Mouse (Mus musculus) thymus, adult 2 months (tissue): ENCODE measurements around the gene Tacc2.

Experiments
- CTCF ChIP-seq: fragments of 200-500 bp; IDR thresholded peaks from 2 replicates; pipeline ENCODE4 v1.5.1; 2012; ENCODE audit warnings: mild to moderate bottlenecking, control low read depth, low read length, moderate library complexity, borderline replicate concordance; ENCODE audit not compliant: control insufficient read depth, poor library complexity, insufficient read depth; ENCODE audit errors: extremely low read depth
- POLR2A ChIP-seq: fragments of 200-500 bp; IDR thresholded peaks from 2 replicates; pipeline ENCODE4 v1.6.1; 2012; ENCODE audit warnings: mild to moderate bottlenecking, low read length, control low read depth, moderate library complexity; ENCODE audit not compliant: control insufficient read depth, poor library complexity, insufficient read depth; ENCODE audit errors: extremely low read depth

- TF ChIP-seq CTCF: no peak
- no peak for TF ChIP-seq POLR2A
These were observed 37.1 kb upstream of the Tacc2 start for GRCm38 (mm10) chr7:130540176-130540575.
